Mouse (Mus musculus) kidney, postnatal 0 days (tissue): ENCODE data around the gene Fbxl20. TPM values are rescaled to one million over a fixed set of nuclear protein-coding genes. Genes with fewer than 3 reads are reported as not detected.

Experiments
- ATAC-seq: fragments of 200-750 bp; cut with Nextera tagmentation; replicated peaks from 2 replicates; pipeline ENCODE4 v1.8.0; 2017; ENCODE audit warnings: low read depth, moderate number of reproducible peaks, moderate TSS enrichment, moderate library complexity; ENCODE audit not compliant: low FRiP score
- DNase-seq: peaks from one replicate; pipeline ENCODE4 v3.0.0-alpha.2; 2016; ENCODE audit warnings: low spot score
- H3K27ac ChIP-seq: fragments of 300-500 bp; sonication (generic); 2 replicates; pipeline ENCODE4 v1.5.1; 2014; ENCODE audit warnings: mild to moderate bottlenecking
- H3K27me3 ChIP-seq: fragments of 300-500 bp; sonication (generic); 2 replicates; pipeline ENCODE4 v1.6.1; 2014; ENCODE audit warnings: low read length, mixed read lengths; ENCODE audit not compliant: insufficient read depth
- H3K36me3 ChIP-seq: fragments of 300-500 bp; sonication (generic); 2 replicates; pipeline ENCODE4 v1.6.1; 2014; ENCODE audit warnings: low read length, mixed read lengths; ENCODE audit not compliant: insufficient read depth
- H3K4me1 ChIP-seq: fragments of 300-500 bp; sonication (generic); replicated peaks from 2 replicates; pipeline ENCODE4 v1.6.1; 2014; ENCODE audit warnings: antibody characterized with exemption, low read length, mixed read lengths; ENCODE audit not compliant: insufficient read depth
- H3K4me2 ChIP-seq: fragments of 300-500 bp; sonication (generic); 2 replicates; pipeline ENCODE4 v1.6.1; 2014; ENCODE audit warnings: mild to moderate bottlenecking, low read length, moderate library complexity, mixed read lengths
- H3K4me3 ChIP-seq: fragments of 300-500 bp; sonication (generic); replicated peaks from 2 replicates; pipeline ENCODE4 v1.5.1; 2014; ENCODE audit warnings: low read depth, low read length
- H3K9ac ChIP-seq: fragments of 300-500 bp; sonication (generic); 2 replicates; pipeline ENCODE4 v1.6.1; 2014; ENCODE audit warnings: low read depth, low read length
- H3K9me3 ChIP-seq: fragments of 300-500 bp; sonication (generic); replicated peaks from 2 replicates; pipeline ENCODE4 v1.6.1; 2016; ENCODE audit warnings: low read length, inconsistent platforms, mixed read lengths
- CTCF ChIP-seq: IDR thresholded peaks from 2 replicates; pipeline ENCODE4 v1.5.1; 2016; ENCODE audit warnings: antibody characterized with exemption, low read depth, mild to moderate bottlenecking, moderate library complexity
- WGBS: fragments of 180-500 bp; shearing (Covaris S2); extraction: QIAGEN DNeasy Blood & Tissue Kit; methylation state at CpG from one replicate; pipeline ENCODE4 v1.1.7; 2014; 5-methylcytosine and 5-hydroxymethylcytosine counted together
- polyA plus RNA-seq: library from polyadenylated mRNA; unstranded; fragments of >200 nt; fragmentation: Nextera tagmentation; extraction: Ambion mirVana; gene quantifications from 2 replicates; pipeline ENCODE4 v1.2.1, GENCODE M21; 2015

The Fbxl20 gene
- polyA plus RNA-seq, 1 experiment from 2014 or later = 16.5 TPM

DNA sequence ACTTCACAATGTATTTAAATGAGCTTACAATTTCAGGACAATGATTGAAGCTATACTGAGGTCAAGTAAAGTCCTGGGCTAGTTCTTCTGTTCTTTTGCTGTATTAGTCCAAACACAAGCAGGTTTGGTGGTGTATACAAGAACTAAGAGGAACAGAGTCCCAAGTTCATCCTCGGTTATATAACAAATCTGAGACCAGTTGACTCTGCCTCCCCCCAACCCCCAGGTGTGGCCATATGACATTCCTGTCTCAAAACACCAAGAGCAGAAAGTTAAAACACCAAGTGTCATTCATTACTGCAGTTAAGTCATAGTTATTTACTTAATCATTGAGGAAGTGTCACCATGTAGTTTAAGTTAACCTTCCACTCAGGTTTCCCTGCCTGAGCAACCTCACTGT is 18.2 kb upstream of the Fbxl20 start:
- Histone ChIP-seq H3K27me3 (no peaks in the 10 kb centered on the region), H3K4me1 (no peaks in the 10 kb centered on the region), H3K36me3 (peaks cover 53% of the 10 kb centered on the region), H3K9ac (no peak overlapping the region), H3K4me2 (no peak overlapping the region), H3K27ac (no peak overlapping the region), H3K4me3 (no peak overlapping the region), H3K9me3 (no peaks in the 10 kb centered on the region)
- TF ChIP-seq CTCF = no peak
- WGBS = 76% methylated on average over 1 of the region's 1 CpGs
- ATAC-seq (no peak), DNase-seq (no peak)

DNA sequence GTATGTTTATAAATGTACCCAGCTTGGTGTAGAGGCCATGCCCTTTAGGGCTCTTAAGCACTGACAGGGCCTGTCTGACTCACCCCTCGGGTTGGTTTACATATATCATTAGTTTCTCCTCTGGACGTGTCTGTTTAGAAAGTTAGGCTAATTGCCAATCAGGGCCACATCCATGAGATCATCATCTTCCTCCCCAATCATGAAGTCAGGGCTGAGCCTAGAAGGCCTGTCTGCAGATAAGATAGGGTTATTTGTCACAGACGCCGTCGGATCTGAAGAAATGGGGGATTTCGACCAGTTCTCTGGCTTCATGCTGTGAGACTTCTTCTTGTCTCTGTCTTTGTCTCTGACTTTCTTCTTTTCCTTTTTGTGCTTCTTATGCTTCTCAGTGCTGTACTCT is 4.9 kb upstream of the Fbxl20 start:
- no peak for DNase-seq
- Histone ChIP-seq H3K9ac (no peak overlapping the region), H3K27me3 (no peaks in the 10 kb centered on the region), H3K27ac (no peak overlapping the region), H3K36me3 (peaks cover 42% of the 10 kb centered on the region), H3K4me1 (no peaks in the 10 kb centered on the region), H3K9me3 (no peaks in the 10 kb centered on the region), H3K4me2 (no peak overlapping the region), H3K4me3 (no peak overlapping the region)
- 77% methylated on average over 6 of the region's 6 CpGs for WGBS
- ATAC-seq = no peak
- TF ChIP-seq CTCF = no peak

DNA sequence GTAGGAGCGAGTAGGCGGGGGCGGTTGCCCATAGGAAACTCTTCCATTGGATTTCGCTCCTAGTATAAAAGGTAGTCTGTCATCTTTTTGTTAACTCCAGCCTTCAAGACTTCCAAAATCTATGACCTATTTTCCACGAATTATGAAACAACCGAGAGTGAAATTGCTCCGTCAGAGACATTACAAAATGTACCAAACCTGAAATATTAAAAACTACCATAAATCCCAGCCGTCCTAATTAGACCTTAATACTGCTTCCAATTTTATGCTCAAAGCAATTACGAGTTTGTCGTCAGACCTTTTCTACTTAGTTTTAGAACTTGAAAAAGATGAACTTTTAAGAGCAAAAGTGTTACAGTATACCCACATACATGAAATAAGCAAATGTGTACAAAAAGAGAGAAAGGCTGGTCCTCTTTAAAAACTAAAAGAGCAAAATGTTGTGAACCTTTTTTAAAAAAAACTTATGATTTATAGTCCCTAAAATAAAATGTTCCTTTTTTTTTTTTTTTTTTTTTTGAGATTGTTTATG is 488 bp upstream of the Fbxl20 start:
- H3K4me1 ChIP-seq = 0 out of 2 replicates have a peak, but pooled peaks cover 2% of the 10 kb centered on the region
- H3K4me3 ChIP-seq = peak overlapping the region; percentile 97
- TF ChIP-seq CTCF = no peak
- H3K4me2 ChIP-seq = peak overlapping the region; percentile 100
- no peak overlapping the region for H3K27ac ChIP-seq
- H3K27me3 ChIP-seq = no peaks in the 10 kb centered on the region
- no peak overlapping the region for H3K9ac ChIP-seq
- no peaks in the 10 kb centered on the region for H3K9me3 ChIP-seq
- 6% methylated on average over 10 of the region's 10 CpGs for WGBS
- DNase-seq = no peak
- no peak for ATAC-seq
- H3K36me3 ChIP-seq = peaks cover 12% of the 10 kb centered on the region

DNA sequence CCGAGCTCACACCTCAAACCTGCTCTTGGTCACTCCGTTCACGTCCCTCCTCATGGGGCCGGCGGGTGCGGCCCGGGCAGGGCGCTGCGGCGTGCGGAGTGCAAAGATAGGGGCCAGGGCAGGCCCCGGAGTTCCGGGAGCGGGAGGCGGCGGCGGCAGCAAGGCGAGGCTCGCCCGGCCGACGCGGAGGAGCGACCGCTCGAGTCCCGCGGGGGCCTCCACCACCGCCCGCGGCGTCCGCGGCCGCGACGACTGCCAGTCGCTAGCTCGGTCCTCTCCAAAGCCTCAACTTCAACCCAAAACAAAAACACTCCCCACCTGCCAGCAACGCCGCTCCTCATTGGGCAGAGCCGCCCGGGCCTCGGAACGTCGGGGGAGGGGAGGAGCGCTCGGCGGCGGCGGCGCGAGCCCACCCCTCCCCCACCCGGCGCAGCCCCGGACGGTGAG is 876 bp downstream of the Fbxl20 start:
- no peaks in the 10 kb centered on the region for H3K9me3 ChIP-seq

DNA sequence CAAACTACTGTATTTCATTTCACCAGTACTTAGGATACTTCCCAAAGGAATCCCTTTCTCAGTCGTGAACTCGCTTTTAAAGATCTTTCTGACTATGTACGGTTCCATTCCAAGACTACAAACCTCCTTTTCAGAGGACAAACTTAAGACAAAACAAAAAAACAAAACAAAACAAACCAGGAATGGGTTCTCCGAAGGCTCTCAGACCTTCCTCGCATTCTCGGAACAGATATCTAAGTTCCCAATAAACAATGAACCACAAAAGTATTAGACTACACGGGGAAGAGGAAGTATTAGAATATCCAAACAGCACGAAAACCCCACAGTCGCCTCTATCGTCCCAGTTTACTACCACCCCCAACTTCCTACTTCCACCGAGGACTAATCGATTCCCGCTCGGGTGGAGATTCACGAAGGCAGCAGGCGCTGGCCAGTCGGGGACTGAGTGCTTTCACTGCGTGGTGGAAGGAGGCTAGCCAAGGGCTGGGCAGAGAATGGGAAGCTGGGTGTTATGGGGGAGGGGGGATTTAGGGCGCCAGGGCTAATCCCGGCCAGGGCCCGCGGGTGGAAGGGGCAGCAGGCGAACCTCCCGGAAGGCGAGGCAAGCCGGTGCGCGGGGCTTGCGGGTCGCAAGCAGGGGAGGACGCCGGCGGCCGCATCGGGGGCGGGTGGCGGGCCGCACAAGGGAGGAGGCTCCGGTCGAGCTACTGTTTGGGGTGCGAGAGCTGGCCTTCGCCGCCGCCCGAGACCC is 1.5 kb downstream of the Fbxl20 start:
- H3K9me3 ChIP-seq = no peaks in the 10 kb centered on the region
- H3K27ac ChIP-seq = peak overlapping the region; percentile 97
- peak overlapping the region; percentile 97 for H3K4me3 ChIP-seq
- 1% methylated on average over 41 of the region's 45 CpGs for WGBS
- no peak for TF ChIP-seq CTCF
- peak overlapping the region; percentile 100 for H3K4me2 ChIP-seq
- H3K9ac ChIP-seq = peak overlapping the region; percentile 95
- H3K27me3 ChIP-seq = no peaks in the 10 kb centered on the region
- 0 out of 2 replicates have a peak, but pooled peaks cover 2% of the 10 kb centered on the region for H3K4me1 ChIP-seq
- DNase-seq (peak; percentile 45), ATAC-seq (no peak; the same call in 1 of the 2 replicates)
- no peaks in the 10 kb centered on the region for H3K36me3 ChIP-seq

More for the DNA sequence above, 876 bp downstream of the Fbxl20 start:
- Histone ChIP-seq H3K4me1 (0 out of 2 replicates have a peak, but pooled peaks cover 2% of the 10 kb centered on the region), H3K4me2 (peak overlapping the region; percentile 100), H3K36me3 (0 out of 2 replicates have a peak, but pooled peaks cover 4% of the 10 kb centered on the region), H3K27ac (peak overlapping the region; percentile 97), H3K9ac (peak overlapping the region; percentile 95), H3K4me3 (peak overlapping the region; percentile 97), H3K27me3 (no peaks in the 10 kb centered on the region)
- no peak for TF ChIP-seq CTCF
- peak; percentile 94 for DNase-seq
- ATAC-seq = peak; percentile 89
- WGBS = 0% methylated on average over 41 of the region's 57 CpGs

DNA sequence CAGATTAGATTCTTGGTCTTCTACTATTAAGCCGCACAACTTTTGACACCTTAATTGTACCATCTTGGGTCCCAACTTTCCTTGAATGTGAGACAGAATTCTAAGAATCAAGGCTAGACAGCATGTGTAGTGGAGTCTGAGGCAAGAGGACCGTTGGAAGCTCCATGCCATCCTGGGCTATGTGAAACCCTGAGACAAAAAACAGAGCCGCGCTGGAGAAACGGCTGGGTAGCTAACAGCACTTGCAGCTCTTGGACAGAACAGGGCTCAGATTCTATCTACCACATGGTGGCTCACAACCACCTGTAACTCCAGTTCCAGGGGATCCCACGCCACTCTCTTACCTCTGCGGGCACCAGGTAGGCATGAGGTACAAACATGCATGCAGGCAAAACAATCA is 4.3 kb downstream of the Fbxl20 start:
- H3K4me2 ChIP-seq = no peak overlapping the region
- no peaks in the 10 kb centered on the region for H3K9me3 ChIP-seq
- H3K27ac ChIP-seq = no peak overlapping the region
- no peak for DNase-seq
- 0 out of 2 replicates have a peak, but pooled peaks cover 2% of the 10 kb centered on the region for H3K4me1 ChIP-seq
- no peak for ATAC-seq
- no peak overlapping the region for H3K4me3 ChIP-seq
- no peak for TF ChIP-seq CTCF
- no peak overlapping the region for H3K9ac ChIP-seq
- no peaks in the 10 kb centered on the region for H3K36me3 ChIP-seq
- 76% methylated on average over 7 of the region's 7 CpGs for WGBS
- no peaks in the 10 kb centered on the region for H3K27me3 ChIP-seq
